Mouse (Mus musculus) limb, embryonic 14.5 days (tissue): ENCODE data around the gene Rln3. TPM values are rescaled to one million over a fixed set of nuclear protein-coding genes. Genes with fewer than 3 reads are reported as not detected.

Experiments
- ATAC-seq: fragments of 200-750 bp; cut with Nextera tagmentation; 2 replicates; pipeline ENCODE4 v1.8.0; 2017; ENCODE audit warnings: low read depth, moderate number of reproducible peaks, moderate TSS enrichment; ENCODE audit not compliant: low FRiP score
- DNase-seq: peaks from one replicate; pipeline ENCODE4 v3.0.0-alpha.2; 2015; ENCODE audit warnings: low spot score
- H3K27ac ChIP-seq: fragments of 300-500 bp; sonication (generic); replicated peaks from 2 replicates; pipeline ENCODE4 v1.5.1; 2014; ENCODE audit warnings: low read depth, mild to moderate bottlenecking, low read length, moderate library complexity, mixed read lengths
- H3K27me3 ChIP-seq: fragments of 300-500 bp; sonication (generic); 2 replicates; pipeline ENCODE4 v1.6.1; 2014; ENCODE audit warnings: low read length, mixed read lengths; ENCODE audit not compliant: control insufficient read depth, insufficient read depth
- H3K36me3 ChIP-seq: fragments of 300-500 bp; sonication (generic); 2 replicates; pipeline ENCODE4 v1.6.1; 2014; ENCODE audit warnings: mild to moderate bottlenecking, low read length, moderate library complexity, mixed read lengths; ENCODE audit not compliant: control insufficient read depth, insufficient read depth
- H3K4me1 ChIP-seq: fragments of 300-500 bp; sonication (generic); 2 replicates; pipeline ENCODE4 v1.6.1; 2014; ENCODE audit warnings: antibody characterized with exemption, low read length, mixed read lengths; ENCODE audit not compliant: control insufficient read depth, insufficient read depth
- H3K4me2 ChIP-seq: fragments of 300-500 bp; sonication (generic); replicated peaks from 2 replicates; pipeline ENCODE4 v1.6.1; 2014; ENCODE audit warnings: low read depth, mild to moderate bottlenecking, low read length, moderate library complexity; ENCODE audit not compliant: severe bottlenecking
- H3K4me3 ChIP-seq: fragments of 300-500 bp; sonication (generic); replicated peaks from 2 replicates; pipeline ENCODE4 v1.5.1; 2014; ENCODE audit warnings: low read length
- H3K9ac ChIP-seq: fragments of 300-500 bp; sonication (generic); 2 replicates; pipeline ENCODE4 v1.6.1; 2014; ENCODE audit warnings: mild to moderate bottlenecking, low read depth, low read length, moderate library complexity; ENCODE audit not compliant: severe bottlenecking
- H3K9me3 ChIP-seq: fragments of 300-500 bp; sonication (generic); 2 replicates; pipeline ENCODE4 v1.6.1; 2016; ENCODE audit warnings: low read length; ENCODE audit not compliant: control insufficient read depth
- POLR2A ChIP-seq: fragments of 200-500 bp; IDR thresholded peaks from 2 replicates; pipeline ENCODE4 v1.8.0; 2012; ENCODE audit warnings: inconsistent platforms, mild to moderate bottlenecking, moderate library complexity, borderline replicate concordance; ENCODE audit not compliant: insufficient read depth, insufficient read length; ENCODE audit errors: extremely low read depth
- WGBS: fragments of 180-500 bp; shearing (Covaris S2); extraction: QIAGEN DNeasy Blood & Tissue Kit; methylation state at CpG from one replicate; pipeline ENCODE4 v1.1.7; 2014; 5-methylcytosine and 5-hydroxymethylcytosine counted together
- polyA plus RNA-seq, 2 experiments: library from polyadenylated mRNA; depleted of rRNA in 1 of 2; stranded (reverse) in 1 of 2; unstranded in 1 of 2; fragments of >200 nt; fragmentation: Nextera tagmentation in 1 of 2; extraction: Ambion mirVana in 1 of 2; gene quantifications; 2 replicates each; pipeline versions ENCODE4 v1.2.1 to v1.2.3; 2012 to 2014

Gene Rln3
- not detected in 2 replicates for polyA plus RNA-seq (2012; rRNA removed)
- not detected in 2 replicates for polyA plus RNA-seq (2014; fragmentation: Nextera tagmentation; extraction: Ambion mirVana)

GRCm38 (mm10) chr8:84044900-84045299 lies at the start of gene Rln3:
Gene Rln3 (minus strand): TSS chr8:84045000.
- H3K9ac ChIP-seq, result no peak within 1 kb of the TSS; the same call in 1 of the 2 replicates
- DNase-seq (no peak), ATAC-seq (no peak)
- WGBS, result 8% methylated on average over 9 of the region's 9 CpGs
- no peak within 1 kb of the TSS for H3K4me3 ChIP-seq
- no peaks in the 10 kb centered on the region for H3K36me3 ChIP-seq
- no peak within 1 kb of the TSS for H3K27ac ChIP-seq
- TF ChIP-seq POLR2A, result no peak
- peaks cover 8% of the 10 kb centered on the region for H3K4me1 ChIP-seq
- H3K27me3 ChIP-seq, result peaks cover 48% of the 10 kb centered on the region
- H3K9me3 ChIP-seq, result no peaks in the 10 kb centered on the region
- no peak within 1 kb of the TSS for H3K4me2 ChIP-seq

GRCm38 (mm10) chr8:84090585-84090984 lies 45.8 kb upstream of the Rln3 start:
- DNase-seq, result no peak
- Histone ChIP-seq H3K9me3 (no peaks in the 10 kb centered on the region), H3K4me2 (no peak overlapping the region), H3K9ac (no peak overlapping the region), H3K4me1 (no peaks in the 10 kb centered on the region), H3K27ac (no peak overlapping the region), H3K36me3 (peaks cover 84% of the 10 kb centered on the region), H3K27me3 (no peaks in the 10 kb centered on the region), H3K4me3 (no peak overlapping the region)
- TF ChIP-seq POLR2A, result no peak
- 94% methylated on average over 8 of the region's 8 CpGs for WGBS
- no peak for ATAC-seq

- Histone ChIP-seq H3K27me3 (no peaks in the 10 kb centered on the region), H3K9ac (no peak overlapping the region), H3K4me1 (no peaks in the 10 kb centered on the region), H3K9me3 (no peaks in the 10 kb centered on the region), H3K27ac (no peak overlapping the region), H3K36me3 (peaks cover 82% of the 10 kb centered on the region), H3K4me3 (no peak overlapping the region), H3K4me2 (no peak overlapping the region)
- DNase-seq, result no peak
- no peak for TF ChIP-seq POLR2A
- ATAC-seq, result no peak
- 74% methylated on average over 9 of the region's 9 CpGs for WGBS
Observed at GRCm38 (mm10) chr8:84089277-84089676, 44.5 kb upstream of the Rln3 start.

- ATAC-seq, result no peak
- Histone ChIP-seq H3K4me2 (no peak overlapping the region), H3K9ac (no peak overlapping the region), H3K27ac (no peak overlapping the region), H3K9me3 (no peaks in the 10 kb centered on the region), H3K27me3 (no peaks in the 10 kb centered on the region), H3K4me1 (no peaks in the 10 kb centered on the region), H3K36me3 (peaks cover 85% of the 10 kb centered on the region), H3K4me3 (no peak overlapping the region)
- 94% methylated on average over 14 of the region's 14 CpGs for WGBS
- no peak for DNase-seq
- TF ChIP-seq POLR2A, result no peak
Observed at GRCm38 (mm10) chr8:84087821-84088220, 43.0 kb upstream of the Rln3 start.

- TF ChIP-seq POLR2A, result no peak
- Histone ChIP-seq H3K27ac (no peak overlapping the region), H3K4me2 (no peak overlapping the region), H3K9ac (no peak overlapping the region), H3K36me3 (peaks cover 85% of the 10 kb centered on the region), H3K4me3 (no peak overlapping the region), H3K4me1 (no peaks in the 10 kb centered on the region), H3K9me3 (no peaks in the 10 kb centered on the region), H3K27me3 (no peaks in the 10 kb centered on the region)
- no peak for DNase-seq
- no peak for ATAC-seq
- 90% methylated on average over 7 of the region's 7 CpGs for WGBS
Observed at GRCm38 (mm10) chr8:84087156-84087555, 42.4 kb upstream of the Rln3 start.
